Mouse (Mus musculus): ENCODE results near the gene Cadm2. TPM values are rescaled to one million over a fixed set of nuclear protein-coding genes. Genes with fewer than 3 reads are reported as not detected.

Cadm2 gene
- total RNA-seq (2015) (not detected in 2 replicates), total RNA-seq (2017) (not detected in 2 replicates)

DNA sequence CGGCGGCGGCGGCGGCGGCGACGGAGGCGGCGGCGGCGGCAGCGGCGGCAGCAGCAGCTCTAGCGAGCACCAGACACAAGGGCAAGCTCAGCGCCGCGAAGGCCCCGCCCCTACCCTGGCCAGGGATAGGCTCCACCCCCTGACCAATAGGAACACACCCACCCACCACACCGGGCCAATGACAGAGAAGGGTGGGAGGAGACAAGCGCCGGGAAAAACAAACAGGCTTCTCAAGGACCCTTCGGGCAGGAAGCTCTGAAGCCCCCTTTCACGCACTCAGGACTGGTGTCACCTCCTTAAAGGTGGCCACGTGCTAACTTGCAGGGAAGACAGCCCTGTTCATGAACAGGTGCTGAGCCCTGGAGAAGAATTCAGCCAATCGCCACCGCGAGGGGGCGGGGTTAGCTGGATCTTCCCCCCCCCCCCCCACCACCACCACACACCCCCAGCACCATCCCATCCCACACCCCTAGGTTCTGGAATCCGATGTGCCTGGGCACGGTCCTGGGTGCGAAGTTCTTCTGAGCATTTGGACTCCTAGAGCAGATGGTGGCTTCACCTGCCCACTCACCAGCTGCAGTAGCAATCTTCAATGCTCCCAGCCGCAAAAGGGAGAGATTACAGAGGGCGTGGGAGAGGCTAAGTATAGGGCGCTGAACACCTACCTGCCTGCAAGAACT lies at the start of gene Cadm2:
Gene Cadm2, minus strand, starts transcription at position 83 of the 680 bp plus-strand sequence.
- ATAC-seq (replicated peaks; ENCODE audit: poor library complexity), result peak; percentile 100

DNA sequence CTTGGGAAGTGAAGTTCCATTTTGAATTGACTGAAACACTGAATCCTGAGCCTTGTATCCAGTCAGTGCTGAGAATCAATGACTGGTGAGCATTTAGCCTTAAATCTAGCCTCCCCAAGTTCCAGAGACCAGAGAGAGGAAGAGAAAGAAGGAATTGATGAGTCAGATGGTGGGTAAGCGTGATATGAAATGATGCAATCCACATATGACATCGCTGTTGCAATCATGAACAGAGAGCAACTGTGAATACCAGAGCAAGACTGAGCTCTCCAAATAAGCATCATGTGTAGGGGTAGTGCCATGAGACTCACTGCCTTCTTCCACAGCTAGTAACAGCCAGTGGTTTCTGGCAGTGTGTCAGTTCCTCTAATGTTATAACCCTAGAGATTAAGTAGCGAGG lies 26.2 kb upstream of the Cadm2 start:
- peak; percentile 31 for ATAC-seq (replicated peaks; ENCODE audit: poor library complexity)

DNA sequence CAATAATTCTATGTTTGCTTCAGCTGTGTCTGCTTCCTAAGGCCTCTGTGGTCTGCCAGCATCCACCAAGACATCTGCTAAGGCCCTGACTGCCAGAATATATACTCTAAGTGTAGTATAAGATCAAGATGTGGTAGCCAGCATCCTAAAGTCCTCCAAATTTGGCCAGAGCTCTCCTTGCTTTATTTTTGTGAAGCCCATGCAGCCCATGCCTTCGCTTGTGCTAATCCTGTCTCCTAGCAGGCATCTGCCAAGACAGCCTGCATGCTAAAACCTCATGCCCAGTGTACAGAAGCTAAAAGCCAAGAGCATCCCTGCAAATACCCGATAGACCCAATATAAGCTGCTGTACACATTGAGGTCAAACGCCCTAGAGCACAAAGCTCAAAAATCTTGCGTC lies 22.9 kb upstream of the Cadm2 start:
- no peak for ATAC-seq (replicated peaks; ENCODE audit: poor library complexity)

DNA sequence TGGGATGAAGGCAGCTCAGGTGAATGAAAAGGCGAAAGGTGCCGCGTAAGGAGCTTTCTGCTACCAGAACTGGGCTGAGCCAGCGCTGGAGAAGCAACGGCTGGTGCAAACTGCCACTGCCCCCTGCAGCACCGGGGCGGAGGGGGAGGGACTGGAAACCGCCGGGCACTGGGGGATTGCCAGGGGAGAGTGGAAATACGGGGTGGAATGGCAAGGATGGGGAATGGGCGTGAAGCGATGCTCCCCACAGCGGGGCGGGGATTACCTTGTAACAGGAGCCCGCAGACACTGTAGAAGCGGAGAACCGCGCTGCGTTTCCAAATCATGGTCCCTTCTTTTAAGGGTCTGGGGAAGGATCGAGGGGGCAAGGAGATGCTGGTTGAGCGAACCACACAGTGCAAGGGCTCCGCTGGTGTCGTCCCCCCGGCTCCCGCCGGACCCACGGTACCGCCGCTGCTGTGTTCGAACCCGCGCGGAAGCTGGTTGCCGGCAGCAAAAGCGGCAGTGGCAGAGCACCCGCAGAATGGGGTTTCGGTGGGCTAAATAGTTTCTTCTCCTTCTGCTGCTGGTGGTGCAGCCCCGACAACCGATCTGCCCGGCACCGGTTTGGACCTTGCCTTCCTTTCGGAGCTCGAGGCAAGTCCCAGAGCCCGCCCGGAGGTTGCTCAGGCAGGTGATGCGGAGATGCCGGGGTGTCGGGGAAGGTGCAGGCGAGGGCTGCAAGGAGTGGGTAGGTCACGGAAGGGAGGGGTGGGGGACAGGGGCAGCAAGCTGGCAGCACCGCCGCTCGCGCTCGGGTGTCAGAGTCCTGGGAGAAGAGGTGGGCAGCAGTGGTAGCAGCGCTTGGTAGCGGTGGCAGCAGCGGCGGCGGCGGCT lies 564 bp downstream of the Cadm2 start:
- ATAC-seq (replicated peaks; ENCODE audit: poor library complexity), result peak; percentile 27

DNA sequence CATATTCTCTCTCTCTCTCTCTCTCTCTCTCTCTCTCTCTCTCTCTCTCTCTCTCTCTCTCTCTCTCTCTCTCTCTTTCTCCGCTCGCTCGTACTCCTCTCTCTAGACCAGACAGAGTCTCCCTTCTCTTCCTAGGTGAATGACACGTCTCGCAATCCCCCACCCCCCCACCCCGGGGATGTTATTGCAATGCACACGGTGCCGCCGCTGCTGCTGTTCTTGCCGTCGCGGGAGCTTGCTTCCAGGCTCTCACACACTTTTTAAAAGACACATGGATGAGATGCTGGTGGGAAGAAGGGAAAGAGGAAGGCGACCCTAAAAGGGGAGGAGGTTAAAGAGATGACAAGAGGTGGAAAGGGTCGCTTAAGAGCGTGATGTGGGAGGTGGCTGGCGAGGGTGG lies 1.3 kb downstream of the Cadm2 start:
- ATAC-seq (replicated peaks; ENCODE audit: poor library complexity), result no peak

DNA sequence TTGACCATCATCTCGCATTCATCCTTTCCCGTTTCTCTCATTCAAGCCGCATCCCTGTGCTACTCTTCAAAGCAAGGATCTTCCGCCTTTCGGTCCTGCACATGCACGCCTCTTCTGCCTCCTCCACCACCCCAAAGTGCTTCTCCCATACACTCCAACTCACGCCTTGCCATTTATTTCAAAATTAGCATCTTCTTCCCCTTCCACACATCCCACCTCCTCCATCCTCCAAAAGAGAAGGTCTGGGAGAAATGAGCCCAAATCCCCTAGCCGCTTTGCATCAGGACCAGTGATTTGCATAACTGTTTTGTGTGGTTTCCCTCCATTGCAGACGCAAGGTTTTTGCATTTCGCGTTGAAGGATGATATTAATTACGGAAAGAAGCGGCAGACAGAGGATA lies 1.9 kb downstream of the Cadm2 start:
- no peak for ATAC-seq (replicated peaks; ENCODE audit: poor library complexity)

DNA sequence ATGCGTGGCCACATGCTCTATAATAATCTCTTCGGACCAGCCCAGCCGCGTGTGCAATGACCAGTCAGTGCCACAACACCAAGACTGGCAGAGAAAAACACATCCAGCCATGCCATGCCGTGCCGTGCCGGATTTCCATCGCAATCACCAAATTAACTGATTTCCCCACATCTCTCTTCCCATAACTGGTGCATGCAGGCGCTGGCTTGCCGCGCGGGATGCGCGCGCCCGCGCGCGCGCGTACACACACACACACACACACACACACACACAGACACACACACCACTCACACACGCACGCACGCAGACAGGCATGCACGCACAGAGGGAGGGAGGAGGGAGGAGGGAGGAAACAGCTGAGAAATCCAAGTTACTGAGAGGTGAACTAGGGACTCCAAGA lies 2.9 kb downstream of the Cadm2 start:
- ATAC-seq (replicated peaks; ENCODE audit: poor library complexity), result no peak

DNA sequence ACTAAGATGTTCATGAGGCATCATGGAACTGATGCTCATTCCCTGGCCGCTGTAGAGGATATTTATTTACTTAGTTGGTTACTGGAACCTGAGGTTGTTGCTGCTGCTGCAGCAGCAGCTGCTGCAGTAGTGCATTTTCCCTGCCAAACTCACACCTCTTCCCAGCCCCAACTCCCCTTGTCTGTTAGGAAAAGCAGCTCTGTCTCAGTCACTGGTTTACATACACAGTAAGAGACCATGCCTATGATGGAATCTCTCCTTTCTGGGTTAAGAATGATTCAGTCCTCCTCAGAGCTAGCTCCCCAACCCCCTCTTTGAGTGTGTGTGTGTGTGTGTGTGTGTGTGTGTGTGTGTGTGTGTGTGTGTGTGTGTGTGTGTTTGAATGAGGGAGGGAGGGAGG lies 3.5 kb downstream of the Cadm2 start:
- ATAC-seq (replicated peaks; ENCODE audit: poor library complexity), result no peak

DNA sequence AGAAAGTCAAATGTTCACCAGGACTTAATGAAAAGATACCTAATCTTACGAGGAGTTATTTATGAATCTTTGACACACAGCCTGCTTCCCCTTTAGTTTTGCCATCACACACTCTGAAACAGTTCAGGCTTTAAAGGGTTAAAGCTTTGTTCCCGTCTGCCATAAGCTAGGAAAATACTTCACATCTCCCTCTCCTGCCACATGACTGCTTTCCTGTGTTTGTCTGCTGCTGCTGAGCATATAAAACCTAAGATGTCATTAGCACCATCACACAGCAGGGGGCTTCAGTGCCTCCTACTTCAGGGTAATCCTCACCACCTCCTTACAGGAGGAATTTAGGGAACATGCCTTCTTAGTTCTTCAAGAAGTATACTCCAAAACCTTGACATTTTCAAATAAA lies 6.8 kb downstream of the Cadm2 start:
- ATAC-seq (replicated peaks; ENCODE audit: poor library complexity), result peak; percentile 44; the same call in 1 of the 2 replicates

DNA sequence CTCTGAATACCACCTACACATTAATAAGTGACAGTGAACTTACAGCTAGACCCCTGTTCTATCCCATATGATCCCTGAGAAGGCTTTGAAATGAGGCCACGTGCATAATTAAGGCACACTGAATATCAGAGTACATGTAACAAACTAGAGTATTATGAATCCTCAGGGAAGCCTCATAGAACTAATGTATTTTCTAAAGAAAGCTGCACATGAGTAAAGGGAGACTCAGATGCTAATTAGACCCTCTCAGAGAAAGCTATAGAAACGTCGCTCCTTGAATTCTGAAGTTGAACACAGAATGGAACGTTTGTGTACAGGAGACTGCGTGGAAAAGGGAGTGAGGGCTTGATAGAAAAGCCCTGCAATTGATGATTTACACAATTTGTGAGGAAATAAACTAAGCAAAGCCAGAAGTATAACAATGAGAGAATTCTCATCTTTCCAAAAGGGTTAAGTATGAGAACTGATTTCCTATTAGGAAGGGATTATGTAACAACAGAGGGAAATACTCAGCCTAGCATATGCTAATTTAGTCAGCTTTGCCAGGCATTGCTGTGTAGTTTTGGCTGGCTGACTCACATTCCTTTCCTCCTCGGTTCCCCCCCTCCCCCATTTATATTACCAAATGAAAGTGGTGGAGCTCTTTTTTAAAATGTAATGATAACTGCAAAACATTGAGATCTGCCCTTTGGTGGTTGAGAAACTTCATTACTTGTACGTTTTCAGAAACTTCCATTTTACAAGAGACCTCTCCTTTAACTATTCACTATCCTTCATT lies 9.6 kb downstream of the Cadm2 start:
- ATAC-seq (replicated peaks; ENCODE audit: poor library complexity), result no peak

DNA sequence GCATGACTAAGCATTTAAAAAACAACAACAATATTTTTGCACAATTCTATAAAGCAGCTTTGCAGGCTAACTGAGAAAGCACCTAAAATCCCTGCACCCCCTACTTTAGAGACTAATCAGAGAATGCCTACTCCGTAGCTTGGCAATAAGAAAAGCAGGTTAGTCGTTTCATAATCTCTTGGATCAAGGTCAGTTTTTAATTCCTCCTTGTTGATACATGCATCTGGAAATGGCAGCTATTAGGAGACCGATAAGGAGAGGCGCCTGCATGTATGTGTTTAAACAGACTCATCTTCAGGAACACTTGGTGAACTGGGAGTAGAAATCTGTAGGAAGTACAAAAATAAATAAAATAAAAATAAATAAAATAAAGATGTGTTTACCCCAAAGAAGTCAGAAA lies 11.6 kb downstream of the Cadm2 start:
- no peak for ATAC-seq (replicated peaks; ENCODE audit: poor library complexity)

DNA sequence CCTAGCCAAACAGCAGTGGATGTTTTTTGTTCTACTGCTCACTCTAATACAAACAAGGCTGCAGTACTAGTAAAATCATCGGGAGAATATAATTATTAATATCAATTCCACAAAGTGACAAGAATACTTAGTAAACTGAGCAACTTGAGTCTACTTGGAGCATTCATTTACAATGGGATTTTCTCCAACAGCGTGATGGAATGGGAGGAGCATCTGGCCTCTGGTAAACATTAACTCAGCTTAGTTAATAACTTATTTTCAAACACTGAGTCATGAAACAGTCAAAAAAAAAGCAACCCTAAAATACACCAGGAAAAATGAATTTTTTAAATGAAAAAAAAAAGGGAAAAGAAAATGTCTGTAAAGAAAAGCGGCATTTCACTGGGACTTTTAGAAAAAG lies 12.2 kb downstream of the Cadm2 start:
- ATAC-seq (replicated peaks; ENCODE audit: poor library complexity), result no peak

DNA sequence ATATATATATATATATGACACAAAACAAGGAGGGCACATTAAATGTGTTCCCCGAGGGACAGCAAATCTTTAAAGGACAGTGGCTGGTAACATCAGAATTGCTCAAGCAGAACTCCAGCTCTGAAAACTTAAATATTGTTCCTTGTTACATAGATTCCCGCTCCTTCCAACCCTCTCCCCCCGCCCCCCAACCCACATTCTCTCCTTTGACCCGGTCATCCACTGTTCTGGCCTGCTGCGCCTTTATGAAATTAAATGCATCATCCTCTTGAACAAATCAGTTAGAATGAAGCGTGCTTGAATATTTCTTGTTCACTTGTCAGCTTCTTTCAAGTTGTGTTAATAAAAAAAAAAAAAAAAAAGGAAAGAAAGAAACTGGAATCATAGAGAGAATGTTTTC lies 15.0 kb downstream of the Cadm2 start:
- no peak for ATAC-seq (replicated peaks; ENCODE audit: poor library complexity)

DNA sequence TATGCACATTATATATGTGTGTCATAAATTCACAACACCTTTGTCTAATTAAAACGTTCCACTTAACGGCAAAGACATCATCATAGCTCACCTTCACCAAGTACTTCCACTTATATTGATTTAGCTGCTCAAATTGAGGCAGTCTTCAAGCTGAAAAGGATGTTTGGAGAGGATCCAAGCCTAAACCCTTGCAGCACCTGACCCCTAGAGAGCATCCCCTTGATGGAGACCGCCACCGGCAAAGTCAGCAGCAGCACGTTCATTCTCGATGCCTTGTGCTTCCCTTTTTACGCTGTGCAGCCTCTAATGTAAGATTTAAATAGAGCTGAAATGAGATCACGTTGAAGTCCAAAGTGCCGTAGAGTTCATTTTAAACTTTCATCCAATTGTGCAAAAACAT lies 20.7 kb downstream of the Cadm2 start:
- no peak for ATAC-seq (replicated peaks; ENCODE audit: poor library complexity)

DNA sequence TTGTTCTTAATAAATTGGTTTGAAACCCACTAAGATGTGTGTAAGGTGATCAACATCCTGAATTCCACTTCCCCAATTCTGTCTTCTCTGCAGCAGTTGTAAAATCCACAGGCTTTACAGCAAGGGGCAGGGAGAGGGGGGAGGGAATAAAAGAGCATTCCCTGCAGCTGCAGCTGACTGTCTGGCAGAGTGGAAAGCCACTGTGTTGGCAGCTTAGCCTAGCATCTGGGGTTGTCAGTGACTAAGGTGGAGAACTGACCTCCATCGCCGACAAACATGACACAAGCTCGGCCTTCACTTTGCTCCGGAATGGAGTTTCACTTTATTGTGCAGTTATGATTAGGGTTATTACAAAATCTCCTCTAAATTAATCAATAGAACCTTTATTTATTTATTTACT lies 21.9 kb downstream of the Cadm2 start:
- no peak for ATAC-seq (replicated peaks; ENCODE audit: poor library complexity)

DNA sequence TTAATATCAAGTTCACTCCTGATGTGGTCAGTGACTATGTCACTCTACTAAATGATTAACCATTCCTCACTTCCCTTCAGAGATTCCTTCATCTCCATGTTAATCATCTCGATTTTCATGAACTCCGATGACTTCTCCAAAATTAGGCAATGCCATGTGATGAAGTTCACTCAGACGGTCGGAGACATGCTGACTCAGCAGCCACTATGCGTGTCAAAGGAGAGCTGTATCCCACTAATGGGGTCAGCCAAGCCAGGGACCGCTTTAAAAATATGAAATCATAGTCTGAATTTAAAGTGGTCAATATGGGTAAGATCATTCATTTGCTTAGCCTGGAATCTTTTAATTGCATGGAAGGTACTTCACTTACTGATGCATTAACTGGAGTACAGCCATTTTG lies 29.7 kb downstream of the Cadm2 start:
- no peak for ATAC-seq (replicated peaks; ENCODE audit: poor library complexity)

DNA sequence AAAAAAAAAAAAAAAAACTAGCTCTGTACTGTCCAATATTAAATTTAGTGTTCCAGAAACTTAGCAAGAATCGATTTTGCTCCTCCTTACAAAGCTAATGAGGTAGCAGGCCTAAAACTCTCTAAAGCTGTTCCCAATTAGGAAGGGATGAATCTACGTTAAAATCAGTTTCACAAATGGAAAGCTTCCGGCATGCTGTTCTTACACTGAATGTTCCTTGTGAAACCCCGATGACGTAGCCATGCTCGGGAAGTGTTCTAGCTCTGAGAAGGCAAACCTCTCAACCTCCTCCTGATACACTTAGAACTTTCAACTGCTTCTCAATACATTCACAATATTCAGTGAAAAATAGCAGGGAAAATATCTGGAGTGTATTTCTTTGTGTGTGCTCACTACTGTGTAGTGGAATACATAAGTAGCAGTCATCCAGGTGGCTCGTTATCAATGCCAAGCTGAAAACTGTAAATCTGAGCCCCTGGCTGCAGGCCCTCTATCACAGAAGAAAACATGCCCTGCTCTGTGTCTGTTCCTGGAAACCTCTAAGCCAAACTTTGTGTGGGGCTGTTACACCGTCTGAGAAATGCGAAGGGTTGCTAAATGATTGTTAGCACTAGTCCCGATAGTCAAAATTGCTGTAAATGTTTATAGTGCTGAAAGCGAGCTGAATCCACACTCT lies 41.7 kb downstream of the Cadm2 start:
- no peak for ATAC-seq (replicated peaks; ENCODE audit: poor library complexity)

DNA sequence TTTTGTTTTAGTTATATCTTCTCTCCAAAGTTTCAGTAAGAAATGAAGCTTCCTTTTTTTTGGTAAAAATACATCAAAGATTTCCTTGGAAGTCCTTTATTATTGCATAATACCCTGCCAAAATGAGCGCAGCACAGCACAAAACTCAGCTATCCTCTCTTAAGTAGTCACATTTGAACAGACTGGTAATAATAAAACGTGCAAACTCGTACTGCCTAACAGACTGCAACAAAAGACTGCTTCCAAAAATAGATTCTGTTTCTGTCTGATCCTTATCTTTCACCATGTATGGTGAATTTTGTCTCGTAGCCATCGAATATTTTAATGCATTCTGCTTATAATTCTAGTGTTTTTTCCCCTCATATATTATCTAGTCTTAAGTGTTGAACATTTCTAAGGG lies 45.2 kb downstream of the Cadm2 start:
- ATAC-seq (replicated peaks; ENCODE audit: poor library complexity), result no peak

DNA sequence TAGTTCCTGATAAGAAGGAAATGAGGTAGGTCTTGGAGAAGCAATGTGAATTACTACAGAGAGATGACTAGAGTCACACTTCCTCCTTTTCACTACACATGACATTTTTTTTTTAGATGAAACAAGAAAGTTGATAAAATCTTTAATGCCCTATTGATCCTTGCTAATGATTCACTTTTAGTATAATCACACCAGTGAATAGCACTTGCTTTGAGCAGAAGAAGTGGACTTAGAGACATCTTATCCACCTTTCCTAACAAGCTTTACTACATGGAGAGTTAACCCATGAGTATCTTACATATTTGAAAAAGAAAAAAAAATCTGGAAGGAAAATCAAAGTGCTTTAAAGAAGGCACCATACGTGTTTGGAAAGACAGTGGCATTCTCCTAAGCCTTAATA lies 93.7 kb downstream of the Cadm2 start:
- no peak for ATAC-seq (replicated peaks; ENCODE audit: poor library complexity)

DNA sequence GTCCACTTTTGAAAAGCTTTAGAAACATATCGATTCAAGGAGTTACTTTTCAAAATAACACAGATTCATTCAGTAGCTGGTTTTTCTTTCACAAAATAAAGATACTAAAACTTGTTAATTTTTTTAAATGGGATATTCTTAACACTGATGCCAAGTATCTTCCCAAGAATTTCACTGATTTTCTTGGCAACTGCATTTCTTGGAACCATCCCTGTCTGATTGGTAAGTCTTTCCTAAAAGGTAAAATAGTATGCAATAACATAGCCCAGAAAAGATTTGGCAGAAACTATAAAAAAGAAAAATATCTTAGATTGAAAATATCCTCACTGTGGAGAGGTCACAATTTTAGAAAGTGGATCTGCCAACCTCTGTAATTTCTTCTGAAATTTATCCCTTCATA lies 95.8 kb downstream of the Cadm2 start:
- ATAC-seq (replicated peaks; ENCODE audit: poor library complexity), result no peak

DNA sequence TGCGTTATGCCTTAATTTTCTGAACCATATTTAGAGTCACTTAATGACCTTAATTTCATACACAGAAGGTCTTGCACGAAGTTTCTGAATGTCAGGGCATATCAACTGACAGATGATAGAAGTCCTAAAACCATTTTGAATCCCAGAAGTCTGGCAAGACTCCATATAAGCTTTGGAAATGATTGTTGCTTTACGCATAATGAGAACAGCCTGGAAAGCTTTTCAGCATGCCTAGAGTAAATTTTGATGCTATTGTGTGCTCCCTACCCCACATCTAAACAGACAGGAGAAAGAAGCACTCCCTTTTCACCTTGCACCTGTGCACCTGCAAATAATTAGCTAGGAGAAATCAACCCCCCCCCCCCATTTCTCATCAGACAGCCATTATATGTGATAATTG lies 102.4 kb downstream of the Cadm2 start:
- no peak for ATAC-seq (replicated peaks; ENCODE audit: poor library complexity)
